In the genomic region with DNA sequence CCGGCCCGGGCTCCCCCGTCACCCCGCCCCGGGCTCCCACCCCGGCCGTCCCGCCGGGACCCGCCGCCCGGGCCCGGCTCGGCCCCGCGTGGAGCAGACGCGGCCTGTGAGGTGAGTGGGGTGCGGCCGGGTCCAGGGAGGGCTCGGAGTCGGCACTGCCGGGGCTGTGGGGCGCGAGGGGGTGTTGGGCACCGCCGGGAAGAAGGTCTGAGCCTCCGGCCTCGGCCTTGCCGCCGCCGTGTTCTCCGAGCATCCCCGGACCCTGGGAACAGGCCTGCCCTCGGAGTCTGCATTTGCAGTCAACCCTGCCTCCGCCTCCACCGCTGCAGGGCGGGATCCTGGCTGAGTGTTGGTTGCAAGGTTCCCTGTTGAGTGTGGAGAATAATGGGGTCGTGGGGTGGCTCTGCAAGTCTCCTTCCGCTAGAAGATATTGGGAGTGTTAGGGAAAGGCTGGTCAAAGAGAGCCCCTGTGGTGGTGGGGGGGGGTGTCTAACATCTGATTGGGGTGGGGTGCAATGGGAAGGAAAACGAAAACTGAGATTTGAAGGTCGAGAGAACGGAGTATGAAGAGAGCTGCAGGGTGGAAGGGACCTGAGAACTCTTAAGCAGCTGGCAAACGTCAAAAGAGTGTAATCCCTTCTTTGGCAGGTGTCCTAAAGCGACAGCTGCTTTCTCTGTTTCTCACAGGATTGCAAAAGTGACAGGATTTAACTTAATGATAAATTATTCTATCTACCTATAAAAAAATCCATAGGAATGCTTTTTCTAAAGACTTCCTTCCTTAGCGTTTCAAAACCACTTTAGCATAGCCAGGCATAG, we compare ENCODE assay signal across 9 mouse cellular contexts. TPM values are rescaled to one million over a fixed set of nuclear protein-coding genes. Genes with fewer than 3 reads are reported as not detected.
DNase-seq lines count a peak whose midpoint lies in the region; ATAC-seq and TF ChIP-seq lines count a peak whose summit lies in the region.
"Had no signal": no experiment of that assay in that cellular context is flagged by ENCODE, and none has a peak within 500 bp of the region (broad histone marks: within the 10 kb centered on the region; RNA-seq: fewer than 3 reads in every experiment).

No protein-coding gene starts in this region.

- WGBS in forebrain, embryonic 16.5 days, result 1% methylated on average over 42 of the region's 46 CpGs
- WGBS in liver, embryonic 14.5 days (ENCODE audit: insufficient replicate concordance), result 2% methylated on average over 46 of the region's 46 CpGs
- 2% methylated on average over 44 of the region's 46 CpGs for WGBS in stomach, embryonic 14.5 days

- H3K9ac ChIP-seq in forebrain, embryonic 16.5 days (replicated peaks; ENCODE audit: low read depth, low read length), result peak overlapping the region; percentile 92
- peak overlapping the region; percentile 86 for H3K9ac ChIP-seq in liver, embryonic 14.5 days (replicated peaks)
- H3K9ac ChIP-seq in stomach, embryonic 14.5 days (replicated peaks; ENCODE audit: low read depth, low read length), result peak overlapping the region; percentile 80

- no peak for DNase-seq in left cerebral cortex, adult 2 months (ENCODE audit: extremely low spot score in 1 of 2, low spot score in 2 of 2)
- no peak for DNase-seq in left cerebral cortex, postnatal 36 days (ENCODE audit: low spot score in 2 of 2)
- DNase-seq in adipocyte (ENCODE audit: low spot score), result peak; percentile 42
- DNase-seq in liver, embryonic 14.5 days (ENCODE audit: low read depth in 3 of 3, low spot score in 3 of 3), result no peak
- no peak for DNase-seq in right cerebral cortex, postnatal 4 days

- no peaks in the 10 kb centered on the region for H3K9me3 ChIP-seq in forebrain, embryonic 16.5 days (ENCODE audit: control insufficient read depth, low read length)
- H3K9me3 ChIP-seq in liver, embryonic 14.5 days (ENCODE audit: control insufficient read depth, low read length), result no peaks in the 10 kb centered on the region
- H3K9me3 ChIP-seq in stomach, embryonic 14.5 days (ENCODE audit: control insufficient read depth, low read depth, low read length), result no peaks in the 10 kb centered on the region

- H3K4me1 ChIP-seq in forebrain, embryonic 16.5 days (replicated peaks; ENCODE audit: control insufficient read depth, insufficient read depth, low read length), result peaks cover 24% of the 10 kb centered on the region
- peaks cover 0 to 13% of the 10 kb centered on the region in 2 experiments; a peak in 3 of 4 replicates for H3K4me1 ChIP-seq in liver, embryonic 14.5 days (replicated peaks; ENCODE audit: control insufficient read depth in 2 of 2, insufficient read depth in 2 of 2, low read length in 1 of 2)
- H3K4me1 ChIP-seq in stomach, embryonic 14.5 days (ENCODE audit: control insufficient read depth, insufficient read depth, low read length), result peaks cover 19% of the 10 kb centered on the region; the same call in 1 of the 2 replicates

- no peaks in the 10 kb centered on the region for H3K27me3 ChIP-seq in forebrain, embryonic 16.5 days (replicated peaks; ENCODE audit: control insufficient read depth, insufficient read depth, low read length)
- no peaks in the 10 kb centered on the region for H3K27me3 ChIP-seq in liver, embryonic 14.5 days (ENCODE audit: control insufficient read depth, insufficient read depth, low read length)
- H3K27me3 ChIP-seq in stomach, embryonic 14.5 days (ENCODE audit: control insufficient read depth, insufficient read depth, low read length), result no peaks in the 10 kb centered on the region

- intact Hi-C loops in left cerebral cortex, adult 2 months (cut with DNase I), result loop anchor here (5.0 kb wide), 1 partner anchor 49 kb away; no protein-coding TSS in a partner anchor
- intact Hi-C loops in left cerebral cortex, postnatal 36 days (cut with DNase I), result loop anchor here (5.0 kb wide), 1 partner anchor 126 kb away; no protein-coding TSS in a partner anchor

- H3K4me2 ChIP-seq in forebrain, embryonic 16.5 days (ENCODE audit: low read length), result peak overlapping the region; percentile 87
- H3K4me2 ChIP-seq in liver, embryonic 14.5 days (ENCODE audit: low read depth), result peak overlapping the region; percentile 91
- peak overlapping the region; percentile 72 for H3K4me2 ChIP-seq in stomach, embryonic 14.5 days (replicated peaks; ENCODE audit: low read depth, low read length)

- no peak for TF ChIP-seq CTCF in left cerebral cortex, adult 2 months (IDR thresholded peaks at IDR 0.05)
- no peak for TF ChIP-seq CTCF in liver, embryonic 14.5 days (IDR thresholded peaks at IDR 0.05; ENCODE audit: low read depth)

- no peak overlapping the region for H3K27ac ChIP-seq in left cerebral cortex, adult 2 months
- peak overlapping the region; percentile 90 for H3K27ac ChIP-seq in forebrain, embryonic 16.5 days (ENCODE audit: low read length)
- H3K27ac ChIP-seq in liver, embryonic 14.5 days, result peak overlapping the region; percentile 78
- H3K27ac ChIP-seq in stomach, embryonic 14.5 days (ENCODE audit: low read length), result peak overlapping the region; percentile 96

- ATAC-seq in forebrain, embryonic 16.5 days, result peak; percentile 1; the same call in 1 of the 2 replicates
- peak; percentile 45 for ATAC-seq in liver, embryonic 14.5 days (ENCODE audit: insufficient read depth)
- ATAC-seq in stomach, embryonic 14.5 days (ENCODE audit: insufficient number of reproducible peaks, insufficient read depth, low FRiP score, low read depth), result 0 out of 2 replicates have a peak, but pooled peaks have one; percentile 11
- ATAC-seq in activated CD4-positive, CD25-positive, alpha-beta regulatory T cell, adult 4 months, result no peak

- peak overlapping the region; percentile 70 for H3K4me3 ChIP-seq in left cerebral cortex, adult 2 months
- peak overlapping the region; percentile 94 for H3K4me3 ChIP-seq in forebrain, embryonic 16.5 days (replicated peaks; ENCODE audit: low read length)
- H3K4me3 ChIP-seq in liver, embryonic 14.5 days (ENCODE audit: insufficient read depth in 1 of 2, low read depth in 2 of 2, low read length in 2 of 2), result peak overlapping the region; percentile 66 to 67
- peak overlapping the region; percentile 90 for H3K4me3 ChIP-seq in stomach, embryonic 14.5 days (ENCODE audit: low read depth, low read length)

- TF ChIP-seq EP300 in liver, embryonic 14.5 days (IDR thresholded peaks at IDR 0.05; ENCODE audit: low read depth), result no peak

- no peaks in the 10 kb centered on the region for H3K36me3 ChIP-seq in forebrain, embryonic 16.5 days (ENCODE audit: control insufficient read depth, insufficient read depth)
- H3K36me3 ChIP-seq in liver, embryonic 14.5 days (replicated peaks; ENCODE audit: control insufficient read depth, insufficient read depth, low read depth), result peaks cover 33% of the 10 kb centered on the region
- H3K36me3 ChIP-seq in stomach, embryonic 14.5 days (ENCODE audit: control insufficient read depth, insufficient read depth, low read length), result peaks cover 34% of the 10 kb centered on the region

RNA-seq across cellular contexts. Expression of gene Foxm1, which starts 0.4 kb away (rescaled TPM):
- total RNA-seq in left cerebral cortex, adult 2 months (2021), result 1 to 10 TPM; 1.1 to 2.1 TPM
- total RNA-seq in left cerebral cortex, postnatal 36 days (2021), result 1 to 10 TPM; 1.2 TPM
- polyA plus RNA-seq in forebrain, embryonic 16.5 days (2015; fragmentation: Nextera tagmentation; extraction: Ambion mirVana), result 19.9 and 21.8 TPM in 2 replicates
- polyA plus RNA-seq in liver, embryonic 14.5 days (2012; rRNA removed), result 25.2 and 25.5 TPM in 2 replicates
- polyA plus RNA-seq in liver, embryonic 14.5 days (2014; fragmentation: Nextera tagmentation; extraction: Ambion mirVana), result 12.0 and 12.2 TPM in 2 replicates
- polyA plus RNA-seq in stomach, embryonic 14.5 days (2014; fragmentation: Nextera tagmentation; extraction: Ambion mirVana), result 34.9 and 38.7 TPM in 2 replicates
- 1 to 10 TPM; 3.8 to 4.0 TPM for polyA plus RNA-seq in activated CD4-positive, CD25-positive, alpha-beta regulatory T cell, adult 4 months (2017; shearing (Covaris generic))

RNA-seq across cellular contexts. Expression of gene Rhno1, which starts 0.5 kb away (rescaled TPM):
- total RNA-seq in left cerebral cortex, adult 2 months (2021), result 10 to 100 TPM; 18.4 to 19.1 TPM
- 10 to 100 TPM; 17.8 TPM for total RNA-seq in left cerebral cortex, postnatal 36 days (2021)
- polyA plus RNA-seq in forebrain, embryonic 16.5 days (2015; fragmentation: Nextera tagmentation; extraction: Ambion mirVana), result 124 and 129 TPM in 2 replicates
- polyA plus RNA-seq in liver, embryonic 14.5 days (2012; rRNA removed), result 15.3 and 19.0 TPM in 2 replicates
- polyA plus RNA-seq in liver, embryonic 14.5 days (2014; fragmentation: Nextera tagmentation; extraction: Ambion mirVana), result 45.1 and 51.4 TPM in 2 replicates
- polyA plus RNA-seq in stomach, embryonic 14.5 days (2014; fragmentation: Nextera tagmentation; extraction: Ambion mirVana), result 126 and 137 TPM in 2 replicates
- polyA plus RNA-seq in activated CD4-positive, CD25-positive, alpha-beta regulatory T cell, adult 4 months (2017; shearing (Covaris generic)), result 10 to 100 TPM; 64.4 to 75.0 TPM

RNA-seq across cellular contexts. Expression of gene Tulp3, which starts 7.6 kb away (rescaled TPM):
- 10 to 100 TPM; 20.1 to 21.9 TPM for total RNA-seq in left cerebral cortex, adult 2 months (2021)
- 10 to 100 TPM; 14.3 to 21.9 TPM for total RNA-seq in left cerebral cortex, postnatal 36 days (2021)
- 13.2 and 17.3 TPM in 2 replicates for polyA plus RNA-seq in forebrain, embryonic 16.5 days (2015; fragmentation: Nextera tagmentation; extraction: Ambion mirVana)
- 2.2 and 2.9 TPM in 2 replicates for polyA plus RNA-seq in liver, embryonic 14.5 days (2012; rRNA removed)
- 1.8 TPM in 2 replicates for polyA plus RNA-seq in liver, embryonic 14.5 days (2014; fragmentation: Nextera tagmentation; extraction: Ambion mirVana)
- 18.5 and 21.7 TPM in 2 replicates for polyA plus RNA-seq in stomach, embryonic 14.5 days (2014; fragmentation: Nextera tagmentation; extraction: Ambion mirVana)
- 1 to 10 TPM; 2.0 to 2.5 TPM for polyA plus RNA-seq in activated CD4-positive, CD25-positive, alpha-beta regulatory T cell, adult 4 months (2017; shearing (Covaris generic))

RNA-seq across cellular contexts. Expression of gene Tex52, which starts 12.0 kb away (rescaled TPM):
- total RNA-seq in left cerebral cortex, adult 2 months (2021), result 1 to 10 TPM in 1 of 2 experiments, under 1 TPM in 1; 0.79 to 1.1 TPM
- 1 to 10 TPM; 1.1 TPM for total RNA-seq in left cerebral cortex, postnatal 36 days (2021)
- polyA plus RNA-seq in forebrain, embryonic 16.5 days (2015; fragmentation: Nextera tagmentation; extraction: Ambion mirVana), result 0.45 and 0.85 TPM in 2 replicates
- 0.07 and 0.08 TPM in 2 replicates for polyA plus RNA-seq in liver, embryonic 14.5 days (2012; rRNA removed)
- not detected in 2 replicates for polyA plus RNA-seq in liver, embryonic 14.5 days (2014; fragmentation: Nextera tagmentation; extraction: Ambion mirVana)
- 0.30 and 0.39 TPM in 2 replicates for polyA plus RNA-seq in stomach, embryonic 14.5 days (2014; fragmentation: Nextera tagmentation; extraction: Ambion mirVana)
- polyA plus RNA-seq in activated CD4-positive, CD25-positive, alpha-beta regulatory T cell, adult 4 months (2017; shearing (Covaris generic)), result not detected
- total RNA-seq: heart, postnatal 36 days had no signal

RNA-seq across cellular contexts. Expression of gene Gm44596, which starts 12.1 kb away (rescaled TPM):
- total RNA-seq in left cerebral cortex, adult 2 months (2021), result not detected
- 1 to 10 TPM in 1 of 2 experiments, not detected in 1; 1.0 TPM for total RNA-seq in left cerebral cortex, postnatal 36 days (2021)
- polyA plus RNA-seq in forebrain, embryonic 16.5 days (2015; fragmentation: Nextera tagmentation; extraction: Ambion mirVana), result not detected in 2 replicates
- not detected in 2 replicates for polyA plus RNA-seq in liver, embryonic 14.5 days (2012; rRNA removed)
- not detected in 2 replicates for polyA plus RNA-seq in liver, embryonic 14.5 days (2014; fragmentation: Nextera tagmentation; extraction: Ambion mirVana)
- polyA plus RNA-seq in stomach, embryonic 14.5 days (2014; fragmentation: Nextera tagmentation; extraction: Ambion mirVana), result not detected in 2 replicates
- polyA plus RNA-seq in activated CD4-positive, CD25-positive, alpha-beta regulatory T cell, adult 4 months (2017; shearing (Covaris generic)), result not detected
- total RNA-seq: heart, postnatal 36 days had no signal
